Mouse (Mus musculus) inflammation-experienced regulatory T-cells (primary cell): ENCODE data around the gene Zfp664. TPM values are rescaled to one million over a fixed set of nuclear protein-coding genes. Genes with fewer than 3 reads are reported as not detected.

Experiments used
- polyA plus RNA-seq, 2 experiments: library from polyadenylated mRNA; unstranded; fragments of 100-300 nt; shearing (Covaris generic); gene quantifications; one replicate each; pipeline ENCODE4 v1.2.1; 2017

Gene Zfp664
- 10 to 100 TPM; 33.8 to 41.3 TPM for polyA plus RNA-seq

DNA sequence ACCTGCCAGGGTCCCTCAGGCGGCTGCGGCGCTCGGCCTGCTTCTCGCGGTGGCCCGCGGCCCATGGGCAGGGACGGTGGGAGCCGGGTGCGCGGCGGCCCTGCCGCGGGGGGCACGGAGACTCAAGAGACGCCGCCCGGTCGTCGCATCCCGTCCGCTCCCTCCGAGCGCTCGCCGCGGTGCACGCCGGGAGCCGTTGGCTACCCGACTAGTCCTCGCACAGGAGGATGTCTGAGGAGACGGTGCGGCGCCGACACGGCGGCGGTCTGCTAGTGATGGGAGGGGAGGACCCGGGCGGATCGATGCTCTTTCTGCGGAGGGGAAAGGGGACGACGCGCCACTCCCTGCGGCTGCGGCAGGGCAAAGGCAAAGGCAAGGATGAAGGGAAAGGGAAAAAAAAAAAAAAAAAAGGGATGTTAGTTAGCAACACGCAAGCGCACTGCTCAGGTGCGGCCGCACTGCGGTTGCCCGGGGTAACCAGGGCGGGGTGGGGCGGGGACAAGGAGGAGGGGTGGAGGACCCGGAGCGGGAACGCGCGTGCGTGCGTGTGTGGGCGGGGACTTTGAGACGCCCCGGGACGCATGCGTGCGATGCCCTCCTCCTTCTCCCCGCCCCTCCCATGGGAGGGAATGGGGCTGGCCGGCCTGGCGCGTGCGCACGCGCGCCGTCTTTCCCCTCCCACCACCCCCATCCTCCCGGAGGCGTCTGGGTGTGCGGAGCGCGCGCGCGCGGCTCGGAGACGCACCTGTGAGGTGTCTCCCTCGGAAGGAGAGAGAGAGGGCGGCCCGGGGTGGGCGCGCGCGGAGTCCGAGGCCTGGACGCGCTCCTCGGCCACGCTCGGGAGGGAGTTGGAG, at the start of gene Zfp664, which contains the start of gene Ccdc92:
Gene Zfp664 (plus strand): TSS at position 679 of the 854 bp plus-strand sequence.
Gene Ccdc92 (minus strand): TSS at position 412 of the 854 bp plus-strand sequence.

Other genes with a start within 250 kb of the Zfp664 start
- 10 to 100 TPM; 81.7 to 86.2 TPM for gene Atp6v0a2, start 234.1 kb upstream of the Zfp664 start, polyA plus RNA-seq
- under 1 TPM; 0.11 to 0.29 TPM for gene Dnah10, start 137.6 kb upstream of the Zfp664 start, polyA plus RNA-seq
- 10 to 100 TPM; 36.0 to 41.4 TPM for gene Ccdc92, start 267 bp upstream of the Zfp664 start, polyA plus RNA-seq
- gene Rflna, start 140.5 kb downstream of the Zfp664 start, polyA plus RNA-seq = 1 to 10 TPM in 1 of 2 experiments, under 1 TPM in 1; 0.57 to 1.1 TPM